Mouse (Mus musculus) frontal cortex, adult 2 months (tissue): ENCODE results near the gene Grasp. TPM values are rescaled to one million over a fixed set of nuclear protein-coding genes. Genes with fewer than 3 reads are reported as not detected.

Source experiments
- DNase-seq, 2 experiments: peaks; one replicate each; pipeline ENCODE4 v3.0.0; 2022; ENCODE audit warnings: low spot score in 1 of 2; ENCODE audit errors: extremely low spot score in 1 of 2
- polyA plus RNA-seq: library from polyadenylated mRNA; depleted of rRNA; stranded (reverse); fragments of >200 nt; gene quantifications from 2 replicates; pipeline ENCODE4 v1.2.3, GENCODE M21; 2012; rRNA removed

The Grasp gene
- polyA plus RNA-seq, result 43.9 and 53.5 TPM in 2 replicates

- DNase-seq, result peak; percentile 82 to 89
Measured at GRCm38 (mm10) chr15:101224006-101224906, at the start of gene Grasp. Grasp (plus strand) TSS chr15:101224188.

GRCm38 (mm10) chr15:101174294-101175130, 49.5 kb upstream of the Grasp start:
- DNase-seq, result no peak

- no peak for DNase-seq
Measured at GRCm38 (mm10) chr15:101175131-101175460, 48.9 kb upstream of the Grasp start.

GRCm38 (mm10) chr15:101175613-101176283, 48.2 kb upstream of the Grasp start:
- no peak for DNase-seq

GRCm38 (mm10) chr15:101176284-101176680, 47.7 kb upstream of the Grasp start:
- no peak for DNase-seq

- DNase-seq, result no peak
Measured at GRCm38 (mm10) chr15:101176795-101177691, 46.9 kb upstream of the Grasp start.

GRCm38 (mm10) chr15:101180363-101181105, 43.5 kb upstream of the Grasp start:
- no peak for DNase-seq

GRCm38 (mm10) chr15:101181106-101181466, 42.9 kb upstream of the Grasp start:
- no peak for DNase-seq

GRCm38 (mm10) chr15:101181500-101181899, 42.5 kb upstream of the Grasp start:
- no peak for DNase-seq

GRCm38 (mm10) chr15:101182676-101183075, 41.3 kb upstream of the Grasp start:
- no peak for DNase-seq

- no peak for DNase-seq
Measured at GRCm38 (mm10) chr15:101184300-101184699, 39.7 kb upstream of the Grasp start.

GRCm38 (mm10) chr15:101185549-101185948, 38.4 kb upstream of the Grasp start:
- no peak for DNase-seq

GRCm38 (mm10) chr15:101187907-101188306, 36.1 kb upstream of the Grasp start:
- no peak for DNase-seq

- no peak for DNase-seq
Measured at GRCm38 (mm10) chr15:101189981-101190761, 33.8 kb upstream of the Grasp start.

- no peak for DNase-seq
Measured at GRCm38 (mm10) chr15:101190762-101191150, 33.2 kb upstream of the Grasp start.

GRCm38 (mm10) chr15:101191459-101192259, 32.3 kb upstream of the Grasp start:
- peak in 1 of 2 experiments; percentile 63 for DNase-seq

- no peak for DNase-seq
Measured at GRCm38 (mm10) chr15:101192260-101192640, 31.7 kb upstream of the Grasp start.

- DNase-seq, result no peak
Measured at GRCm38 (mm10) chr15:101192651-101193050, 31.3 kb upstream of the Grasp start.
